21 mouse cellular contexts compared by ENCODE assay signal in the genomic region with DNA sequence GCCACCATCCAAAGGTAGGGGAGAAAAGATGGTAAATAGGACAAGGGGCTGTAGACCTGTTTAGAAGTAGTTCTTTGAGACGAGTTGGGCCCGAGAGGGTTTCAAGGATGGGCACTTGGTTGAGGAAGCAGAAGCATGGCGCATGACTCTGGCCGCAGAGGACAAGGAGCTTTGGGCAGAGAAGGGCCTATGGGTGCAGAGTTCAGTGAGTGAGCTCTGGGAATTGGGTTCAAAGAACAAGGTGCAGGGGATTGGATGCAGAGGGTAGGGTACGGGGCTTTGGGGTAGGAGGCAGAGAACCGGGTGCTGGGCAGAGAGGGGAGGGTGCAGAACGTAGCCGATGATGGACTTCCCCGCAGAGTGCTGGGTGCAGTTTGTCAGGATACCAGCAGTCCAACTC. TPM values are rescaled to one million over a fixed set of nuclear protein-coding genes. Genes with fewer than 3 reads are reported as not detected.
DNase-seq lines count a peak whose midpoint lies in the region; ATAC-seq and TF ChIP-seq lines count a peak whose summit lies in the region.
"Not testable (repeated sequence)": the region's sequence is repeated elsewhere in the genome, so short reads cannot be mapped to it uniquely, and the experiment has no call there.
"Had no signal": no experiment of that assay in that cellular context is flagged by ENCODE, and none has a peak within 500 bp of the region (broad histone marks: within the 10 kb centered on the region; RNA-seq: fewer than 3 reads in every experiment).

No protein-coding gene starts in this region.

- H3K4me3 ChIP-seq in intestine, embryonic 16.5 days (ENCODE audit: low read length); kidney, adult 2 months (ENCODE audit: insufficient read depth, low read depth, low read length); kidney, embryonic 16.5 days (ENCODE audit: low read length); liver, embryonic 11.5 days (ENCODE audit: low read depth, low read length): not testable (repeated sequence)
- peak overlapping the region; percentile 16; the same call in 1 of the 2 replicates for H3K4me3 ChIP-seq in small intestine, adult 2 months (ENCODE audit: low read depth, low read length)

- not testable (repeated sequence) for H3K36me3 ChIP-seq in intestine, embryonic 16.5 days (ENCODE audit: control insufficient read depth, insufficient read depth, low read length); kidney, adult 2 months (ENCODE audit: control insufficient read depth, insufficient read depth, low read length); kidney, embryonic 16.5 days (ENCODE audit: insufficient read depth, low read length); liver, embryonic 11.5 days (ENCODE audit: control insufficient read depth, insufficient read depth, low read length); small intestine, adult 2 months (ENCODE audit: control insufficient read depth, insufficient read depth, low read length)

- peak; percentile 40; the same call in 1 of the 2 replicates for ATAC-seq in granulocyte monocyte progenitor cell, adult 5-6 weeks (replicated peaks; ENCODE audit: poor library complexity, severe bottlenecking)
- 0 out of 2 replicates have a peak, but pooled peaks have one; percentile 54 for ATAC-seq in intestine, embryonic 16.5 days
- peak; percentile 52; the same call in 1 of the 2 replicates for ATAC-seq in kidney, embryonic 16.5 days (ENCODE audit: low FRiP score, low TSS enrichment)
- not testable (repeated sequence) for ATAC-seq in liver, embryonic 11.5 days (replicated peaks; ENCODE audit: low FRiP score)

- not testable (repeated sequence) for TF ChIP-seq CTCF in kidney, adult 2 months (conservative IDR thresholded peaks at IDR 0.05; ENCODE audit: insufficient read depth, insufficient read length, low read depth, low read length); small intestine, adult 2 months (IDR thresholded peaks at IDR 0.05; ENCODE audit: extremely low read depth, insufficient read length, insufficient replicate concordance, low read depth, low read length)

- H3K4me1 ChIP-seq in intestine, embryonic 16.5 days (ENCODE audit: control insufficient read depth, insufficient read depth, low read length); kidney, adult 2 months (ENCODE audit: control insufficient read depth, insufficient read depth, low read length); liver, embryonic 11.5 days (replicated peaks; ENCODE audit: control insufficient read depth, insufficient read depth, low read length); small intestine, adult 2 months (ENCODE audit: control insufficient read depth, insufficient read depth, insufficient read length, low read length): not testable (repeated sequence)
- H3K4me1 ChIP-seq in kidney, embryonic 16.5 days (ENCODE audit: insufficient read depth, low read length): peaks cover 11% of the 10 kb centered on the region; the same call in 1 of the 2 replicates

- not testable (repeated sequence) for H3K4me2 ChIP-seq in intestine, embryonic 16.5 days (ENCODE audit: low read depth, low read length); kidney, embryonic 16.5 days (replicated peaks; ENCODE audit: low read depth, low read length); liver, embryonic 11.5 days

- TF ChIP-seq POLR2A in kidney, adult 2 months (IDR thresholded peaks at IDR 0.05; ENCODE audit: low read depth, low read length); small intestine, adult 2 months (IDR thresholded peaks at IDR 0.05; ENCODE audit: low read depth, low read length): not testable (repeated sequence)

- not testable (repeated sequence) for H3K9me3 ChIP-seq in intestine, embryonic 16.5 days (ENCODE audit: control insufficient read depth, low read length); kidney, embryonic 16.5 days (ENCODE audit: low read length); liver, embryonic 11.5 days (ENCODE audit: control insufficient read depth, low read length)

- H3K27ac ChIP-seq in intestine, embryonic 16.5 days (ENCODE audit: low read length); kidney, embryonic 16.5 days (ENCODE audit: low read length); liver, embryonic 11.5 days (ENCODE audit: low read depth, low read length): not testable (repeated sequence)
- peak overlapping the region; percentile 78 for H3K27ac ChIP-seq in kidney, adult 2 months (ENCODE audit: insufficient read depth, low read depth, low read length)
- peak overlapping the region; percentile 70; the same call in 1 of the 2 replicates for H3K27ac ChIP-seq in small intestine, adult 2 months (ENCODE audit: insufficient read depth, low read depth, low read length)

- not testable (repeated sequence) for H3K9ac ChIP-seq in intestine, embryonic 16.5 days (ENCODE audit: low read depth, low read length); kidney, embryonic 16.5 days (replicated peaks; ENCODE audit: low read length); liver, embryonic 11.5 days (ENCODE audit: low read depth, low read length)

- not testable (repeated sequence) for H3K27me3 ChIP-seq in intestine, embryonic 16.5 days (replicated peaks; ENCODE audit: control insufficient read depth, insufficient read depth, low read length); kidney, adult 2 months (replicated peaks; ENCODE audit: control insufficient read depth, insufficient read depth, low read length); kidney, embryonic 16.5 days (ENCODE audit: insufficient read depth, low read length); small intestine, adult 2 months (ENCODE audit: control insufficient read depth, insufficient read depth, low read length)
- peaks cover 22% of the 10 kb centered on the region for H3K27me3 ChIP-seq in liver, embryonic 11.5 days (replicated peaks; ENCODE audit: control insufficient read depth, insufficient read depth, low read length)

- peak; percentile 58 for DNase-seq in kidney, adult 2 months
- peak; percentile 23 for DNase-seq in liver, embryonic 11.5 days (ENCODE audit: low spot score)

- 77% methylated on average over 9 of the region's 9 CpGs for WGBS in intestine, embryonic 16.5 days
- WGBS in kidney, adult 2 months: 57% methylated on average over 9 of the region's 9 CpGs
- 65% methylated on average over 9 of the region's 9 CpGs for WGBS in kidney, embryonic 16.5 days
- 69% methylated on average over 9 of the region's 9 CpGs for WGBS in liver, embryonic 11.5 days
- 69% methylated on average over 9 of the region's 9 CpGs for WGBS in small intestine, adult 2 months

RNA-seq across cellular contexts. Expression of a gene that starts 2.0 kb away (rescaled TPM):
- total RNA-seq in granulocyte monocyte progenitor cell, adult 5-6 weeks (2014; fragmentation: Nextera tagmentation): not detected in 2 replicates
- total RNA-seq in granulocyte monocyte progenitor cell, adult 5-6 weeks (2017): not detected in 2 replicates
- 3.4 and 3.5 TPM in 2 replicates for polyA plus RNA-seq in intestine, embryonic 16.5 days (2015; fragmentation: Nextera tagmentation; extraction: Ambion mirVana)
- polyA plus RNA-seq in kidney, adult 2 months (2012; rRNA removed): 106 and 129 TPM in 2 replicates
- 4.5 and 6.5 TPM in 2 replicates for polyA plus RNA-seq in kidney, embryonic 16.5 days (2015; fragmentation: Nextera tagmentation; extraction: Ambion mirVana)
- polyA plus RNA-seq in liver, embryonic 11.5 days (2014; fragmentation: Nextera tagmentation; extraction: Ambion mirVana): 0.32 and 0.37 TPM in 2 replicates
- 1.8 and 4.9 TPM in 2 replicates for polyA plus RNA-seq in small intestine, adult 2 months (2012; rRNA removed)
- polyA plus RNA-seq: C2C12; cortical plate, adult 2 months; forebrain, embryonic 13.5 days had no signal

RNA-seq across cellular contexts. Expression of a gene that starts 41.4 kb away (rescaled TPM):
- total RNA-seq in granulocyte monocyte progenitor cell, adult 5-6 weeks (2014; fragmentation: Nextera tagmentation): not detected in 2 replicates
- not detected in 2 replicates for total RNA-seq in granulocyte monocyte progenitor cell, adult 5-6 weeks (2017)
- not detected in 2 replicates for polyA plus RNA-seq in intestine, embryonic 16.5 days (2015; fragmentation: Nextera tagmentation; extraction: Ambion mirVana)
- not detected in 2 replicates for polyA plus RNA-seq in kidney, adult 2 months (2012; rRNA removed)
- not detected in 2 replicates for polyA plus RNA-seq in kidney, embryonic 16.5 days (2015; fragmentation: Nextera tagmentation; extraction: Ambion mirVana)
- not detected in 2 replicates for polyA plus RNA-seq in liver, embryonic 11.5 days (2014; fragmentation: Nextera tagmentation; extraction: Ambion mirVana)
- polyA plus RNA-seq in small intestine, adult 2 months (2012; rRNA removed): not detected in 2 replicates
- total RNA-seq: adrenal gland, adult 2 months; adrenal gland, postnatal 10 days; adrenal gland, postnatal 25 days; adrenal gland, postnatal 4 days; ES-E14; MEL had no signal
- polyA plus RNA-seq: adrenal gland, adult 2 months; brain, embryonic 14.5 days; C2C12; cortical plate, adult 2 months; embryonic facial prominence, embryonic 10.5 days; embryonic facial prominence, embryonic 12.5 days; embryonic facial prominence, embryonic 14.5 days; forebrain, embryonic 11.5 days; forebrain, embryonic 13.5 days; forebrain, embryonic 15.5 days had no signal

RNA-seq across cellular contexts. Expression of a gene that starts 41.5 kb away (rescaled TPM):
- not detected in 2 replicates for total RNA-seq in granulocyte monocyte progenitor cell, adult 5-6 weeks (2014; fragmentation: Nextera tagmentation)
- total RNA-seq in granulocyte monocyte progenitor cell, adult 5-6 weeks (2017): not detected in 2 replicates
- polyA plus RNA-seq in intestine, embryonic 16.5 days (2015; fragmentation: Nextera tagmentation; extraction: Ambion mirVana): 0.54 and 1.2 TPM in 2 replicates
- polyA plus RNA-seq in kidney, adult 2 months (2012; rRNA removed): 1.8 and 2.0 TPM in 2 replicates
- 4.6 and 5.5 TPM in 2 replicates for polyA plus RNA-seq in kidney, embryonic 16.5 days (2015; fragmentation: Nextera tagmentation; extraction: Ambion mirVana)
- 0.79 and 1.1 TPM in 2 replicates for polyA plus RNA-seq in liver, embryonic 11.5 days (2014; fragmentation: Nextera tagmentation; extraction: Ambion mirVana)
- polyA plus RNA-seq in small intestine, adult 2 months (2012; rRNA removed): not detected in 2 replicates
- total RNA-seq: MEL had no signal
- polyA plus RNA-seq: C2C12 had no signal

Comparison
In these comparisons a context has a peak if more than half of its experiments do, and no peak if none do; other contexts are left out.
1. RNA of a gene that starts 2.0 kb away (polyA plus RNA-seq): 106 to 129 TPM in kidney, adult 2 months; 1.8 to 4.9 TPM in small intestine, adult 2 months, 4.5 to 6.5 TPM in kidney, embryonic 16.5 days, 3.4 to 3.5 TPM in intestine, embryonic 16.5 days and 0.32 to 0.37 TPM in liver, embryonic 11.5 days; every median in the first group is over 10 times any median in the second.